Mouse (Mus musculus) olfactory bulb, adult 2 months (tissue): ENCODE measurements around the gene Stac.

Experiments
- CTCF ChIP-seq: fragments of 200-500 bp; IDR thresholded peaks from 2 replicates; pipeline ENCODE4 v1.5.1; 2012; ENCODE audit warnings: low read depth, mild to moderate bottlenecking, low read length, moderate library complexity; ENCODE audit not compliant: insufficient read depth
- POLR2A ChIP-seq: fragments of 200-500 bp; IDR thresholded peaks from 2 replicates; pipeline ENCODE4 v1.6.1; 2012; ENCODE audit warnings: mild to moderate bottlenecking, low read depth, low read length, moderate library complexity; ENCODE audit not compliant: insufficient read depth

GRCm38 (mm10) chr9:111534744-111535423 is 155.3 kb downstream of the Stac start:
- TF ChIP-seq CTCF (no peak), POLR2A (no peak)
